Mouse (Mus musculus): ENCODE data around the gene Best1. TPM values are rescaled to one million over a fixed set of nuclear protein-coding genes. Genes with fewer than 3 reads are reported as not detected.

Best1 gene
- polyA plus RNA-seq, 1 experiment, result 0.33 TPM

DNA sequence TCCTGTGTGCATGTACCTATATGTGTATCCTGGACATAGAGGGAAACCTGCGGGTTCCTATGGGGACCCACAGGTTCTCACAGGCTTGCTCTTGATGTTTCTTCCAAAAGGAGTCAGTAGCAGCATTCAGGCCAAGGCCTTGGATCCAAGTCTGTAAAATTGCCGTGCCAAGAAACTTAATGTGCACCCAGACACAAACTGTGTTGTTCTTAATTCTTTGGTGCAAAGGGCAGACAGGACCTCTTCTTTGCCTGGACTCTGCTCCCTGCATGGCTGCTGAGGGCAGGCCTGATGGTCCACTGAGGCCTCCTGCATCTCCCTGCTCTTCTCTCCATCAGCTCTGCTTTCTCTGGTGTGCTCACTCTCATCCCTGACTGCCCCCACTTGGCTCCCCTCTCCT is 28.3 kb upstream of the Best1 start:
- TF ChIP-seq CTCF (IDR thresholded peaks at IDR 0.05; ENCODE audit: borderline replicate concordance, insufficient read depth, low read length) (no peak), POLR2A (IDR thresholded peaks at IDR 0.05; ENCODE audit: low read depth, low read length) (no peak)
- no peaks in the 10 kb centered on the region for H3K4me1 ChIP-seq (ENCODE audit: control insufficient read depth, insufficient read depth, low read length)
- no peak overlapping the region for H3K27ac ChIP-seq (ENCODE audit: insufficient read depth, low read length)
- no peak overlapping the region for H3K4me3 ChIP-seq (ENCODE audit: insufficient read depth, low read length)

GRCm38 (mm10) chr19:10025169-10025875 is 23.9 kb upstream of the Best1 start:
- no peak overlapping the region for H3K4me3 ChIP-seq (ENCODE audit: insufficient read depth, low read length)
- no peak overlapping the region for H3K27ac ChIP-seq (ENCODE audit: insufficient read depth, low read length)
- no peak for TF ChIP-seq POLR2A (IDR thresholded peaks at IDR 0.05; ENCODE audit: low read depth, low read length)
- TF ChIP-seq CTCF (IDR thresholded peaks at IDR 0.05; ENCODE audit: borderline replicate concordance, insufficient read depth, low read length), result no peak
- H3K4me1 ChIP-seq (ENCODE audit: control insufficient read depth, insufficient read depth, low read length), result no peaks in the 10 kb centered on the region

DNA sequence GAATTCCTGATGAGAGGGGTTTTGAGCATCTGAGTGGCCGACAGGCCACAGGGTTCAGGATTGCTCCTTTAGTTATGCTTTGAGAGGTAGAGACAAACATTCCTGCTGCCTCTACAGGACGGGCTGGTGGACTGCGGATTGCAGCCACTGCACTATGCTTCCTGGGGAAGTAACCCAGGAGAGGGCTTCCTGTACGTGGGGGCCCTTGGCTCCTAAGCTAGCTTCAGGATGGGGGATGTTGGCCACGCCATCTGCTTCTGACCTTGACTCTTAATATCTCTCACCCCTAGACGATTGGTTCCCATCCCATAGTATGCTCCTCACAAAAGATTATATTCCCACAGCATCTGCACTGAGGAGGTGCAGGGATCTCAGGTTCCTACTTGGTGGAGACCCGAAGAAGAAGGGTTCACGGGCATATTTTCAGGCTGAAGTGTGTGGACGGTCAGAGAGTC is 21.9 kb upstream of the Best1 start:
- H3K27ac ChIP-seq (ENCODE audit: insufficient read depth, low read length), result no peak overlapping the region
- H3K4me1 ChIP-seq (ENCODE audit: control insufficient read depth, insufficient read depth, low read length), result peaks cover 5% of the 10 kb centered on the region; the same call in 1 of the 2 replicates
- TF ChIP-seq POLR2A (IDR thresholded peaks at IDR 0.05; ENCODE audit: low read depth, low read length), result no peak
- TF ChIP-seq CTCF (IDR thresholded peaks at IDR 0.05; ENCODE audit: borderline replicate concordance, insufficient read depth, low read length), result no peak
- no peak overlapping the region for H3K4me3 ChIP-seq (ENCODE audit: insufficient read depth, low read length)

- H3K4me1 ChIP-seq (ENCODE audit: control insufficient read depth, insufficient read depth, low read length), result peaks cover 5% of the 10 kb centered on the region; the same call in 1 of the 2 replicates
- no peak overlapping the region for H3K4me3 ChIP-seq (ENCODE audit: insufficient read depth, low read length)
- no peak for TF ChIP-seq POLR2A (IDR thresholded peaks at IDR 0.05; ENCODE audit: low read depth, low read length)
- 0 out of 2 replicates have a peak, but pooled peaks have one; percentile 18 for TF ChIP-seq CTCF (IDR thresholded peaks at IDR 0.05; ENCODE audit: borderline replicate concordance, insufficient read depth, low read length)
- H3K27ac ChIP-seq (ENCODE audit: insufficient read depth, low read length), result no peak overlapping the region
Measured at GRCm38 (mm10) chr19:10022414-10023303, 21.2 kb upstream of the Best1 start.

DNA sequence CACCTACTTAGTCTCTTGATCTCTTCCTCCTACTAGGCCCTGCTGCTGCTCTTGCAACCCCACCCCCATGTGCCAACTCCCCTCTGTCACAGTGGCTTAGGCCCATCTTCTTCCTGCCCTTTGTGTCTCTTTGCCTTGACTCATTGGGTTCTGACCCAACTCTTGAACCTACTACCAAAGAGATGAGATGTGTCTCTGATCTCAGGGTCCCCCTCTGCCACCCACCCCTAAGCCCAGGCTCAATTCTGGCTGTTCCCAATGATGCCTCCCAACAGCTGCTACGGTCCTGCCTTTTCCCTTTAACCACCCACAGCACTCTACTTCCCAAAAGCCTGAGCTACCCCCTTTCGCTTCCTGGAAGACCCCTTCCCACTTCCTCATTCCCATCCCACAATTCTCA is 20.5 kb upstream of the Best1 start:
- TF ChIP-seq CTCF (IDR thresholded peaks at IDR 0.05; ENCODE audit: borderline replicate concordance, insufficient read depth, low read length) (no peak), POLR2A (IDR thresholded peaks at IDR 0.05; ENCODE audit: low read depth, low read length) (no peak)
- peaks cover 5% of the 10 kb centered on the region; the same call in 1 of the 2 replicates for H3K4me1 ChIP-seq (ENCODE audit: control insufficient read depth, insufficient read depth, low read length)
- H3K4me3 ChIP-seq (ENCODE audit: insufficient read depth, low read length), result no peak overlapping the region
- H3K27ac ChIP-seq (ENCODE audit: insufficient read depth, low read length), result no peak overlapping the region

GRCm38 (mm10) chr19:10019214-10019760 is 17.9 kb upstream of the Best1 start:
- TF ChIP-seq CTCF (IDR thresholded peaks at IDR 0.05; ENCODE audit: borderline replicate concordance, insufficient read depth, low read length) (no peak), POLR2A (IDR thresholded peaks at IDR 0.05; ENCODE audit: low read depth, low read length) (no peak)
- Histone ChIP-seq H3K4me3 (ENCODE audit: insufficient read depth, low read length) (peak overlapping the region; percentile 47), H3K27ac (ENCODE audit: insufficient read depth, low read length) (no peak overlapping the region), H3K4me1 (ENCODE audit: control insufficient read depth, insufficient read depth, low read length) (peaks cover 5% of the 10 kb centered on the region; the same call in 1 of the 2 replicates)

DNA sequence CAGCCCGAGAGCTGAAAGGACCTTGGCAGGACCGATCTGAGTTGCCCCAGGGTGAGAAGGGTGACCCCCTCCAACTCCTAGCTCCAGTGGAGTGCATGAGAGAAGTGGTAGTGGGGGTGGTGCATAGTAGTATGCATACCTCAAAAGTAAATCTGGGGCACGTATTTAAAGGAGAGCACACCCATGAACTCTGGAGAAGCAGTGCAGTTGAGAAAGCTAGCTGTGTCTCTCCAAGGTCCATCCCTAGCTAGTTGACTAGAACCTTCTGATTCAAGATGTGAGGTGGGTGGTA is 17.0 kb upstream of the Best1 start:
- Histone ChIP-seq H3K4me1 (ENCODE audit: control insufficient read depth, insufficient read depth, low read length) (peaks cover 8% of the 10 kb centered on the region), H3K27ac (ENCODE audit: insufficient read depth, low read length) (no peak overlapping the region), H3K4me3 (ENCODE audit: insufficient read depth, low read length) (peak overlapping the region; percentile 47)
- TF ChIP-seq CTCF (IDR thresholded peaks at IDR 0.05; ENCODE audit: borderline replicate concordance, insufficient read depth, low read length), result no peak
- no peak for TF ChIP-seq POLR2A (IDR thresholded peaks at IDR 0.05; ENCODE audit: low read depth, low read length)

- no peak overlapping the region for H3K27ac ChIP-seq (ENCODE audit: insufficient read depth, low read length)
- H3K4me1 ChIP-seq (ENCODE audit: control insufficient read depth, insufficient read depth, low read length), result peaks cover 12% of the 10 kb centered on the region
- TF ChIP-seq CTCF (IDR thresholded peaks at IDR 0.05; ENCODE audit: borderline replicate concordance, insufficient read depth, low read length) (no peak), POLR2A (IDR thresholded peaks at IDR 0.05; ENCODE audit: low read depth, low read length) (peak; percentile 69)
- peak overlapping the region; percentile 47 for H3K4me3 ChIP-seq (ENCODE audit: insufficient read depth, low read length)
Measured at GRCm38 (mm10) chr19:10017637-10018526, 16.4 kb upstream of the Best1 start.

DNA sequence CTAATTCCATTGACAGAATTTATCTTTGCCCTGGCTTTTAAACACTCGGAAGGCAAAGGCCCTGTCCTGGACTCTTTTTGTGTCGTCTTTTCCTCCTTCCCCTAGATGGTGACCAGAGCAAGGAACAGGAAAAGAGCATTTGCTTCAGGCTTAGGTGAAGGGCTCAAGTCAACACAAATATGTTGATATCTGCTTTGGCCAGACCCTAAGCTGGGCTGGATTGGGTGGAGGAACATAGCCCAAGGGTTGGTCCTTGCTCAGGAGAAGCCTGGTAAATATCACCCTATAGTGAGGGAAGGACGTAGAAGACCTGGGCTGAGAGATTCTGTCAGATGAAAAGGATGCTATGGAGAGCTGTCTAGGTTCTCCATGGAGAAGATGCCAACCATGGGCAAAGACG is 14.7 kb upstream of the Best1 start:
- no peak for TF ChIP-seq POLR2A (IDR thresholded peaks at IDR 0.05; ENCODE audit: low read depth, low read length)
- no peak for TF ChIP-seq CTCF (IDR thresholded peaks at IDR 0.05; ENCODE audit: borderline replicate concordance, insufficient read depth, low read length)
- Histone ChIP-seq H3K4me1 (ENCODE audit: control insufficient read depth, insufficient read depth, low read length) (peaks cover 15% of the 10 kb centered on the region), H3K4me3 (ENCODE audit: insufficient read depth, low read length) (no peak overlapping the region), H3K27ac (ENCODE audit: insufficient read depth, low read length) (no peak overlapping the region)
